Mouse (Mus musculus) lung, postnatal 0 days (tissue): ENCODE results near the gene Camk1d. TPM values are rescaled to one million over a fixed set of nuclear protein-coding genes. Genes with fewer than 3 reads are reported as not detected.
"Not testable (repeated sequence)": the region's sequence is repeated elsewhere in the genome, so short reads cannot be mapped to it uniquely, and the experiment has no call there.

Experiments
- ATAC-seq: fragments of 200-750 bp; cut with Nextera tagmentation; 2 replicates; pipeline ENCODE4 v1.8.0; 2017; ENCODE audit warnings: moderate library complexity
- DNase-seq: peaks from one replicate; pipeline ENCODE4 v3.0.0-alpha.2; 2016; ENCODE audit warnings: low spot score
- H3K27ac ChIP-seq: fragments of 300-500 bp; sonication (generic); 2 replicates; pipeline ENCODE4 v1.5.1; 2014; ENCODE audit warnings: antibody characterized with exemption, mild to moderate bottlenecking, low read length, mixed read lengths
- H3K27me3 ChIP-seq: fragments of 300-500 bp; sonication (generic); replicated peaks from 2 replicates; pipeline ENCODE4 v1.6.1; 2014; ENCODE audit warnings: low read length, mixed read lengths; ENCODE audit not compliant: insufficient read depth
- H3K36me3 ChIP-seq: fragments of 300-500 bp; sonication (generic); 2 replicates; pipeline ENCODE4 v1.6.1; 2014; ENCODE audit warnings: low read length, mixed read lengths; ENCODE audit not compliant: insufficient read depth
- H3K4me1 ChIP-seq: fragments of 300-500 bp; sonication (generic); 2 replicates; pipeline ENCODE4 v1.6.1; 2014; ENCODE audit warnings: antibody characterized with exemption, low read depth, low read length, mixed read lengths; ENCODE audit not compliant: insufficient read depth
- H3K4me2 ChIP-seq: fragments of 300-500 bp; sonication (generic); replicated peaks from 2 replicates; pipeline ENCODE4 v1.6.1; 2014; ENCODE audit warnings: low read depth, mild to moderate bottlenecking, low read length, moderate library complexity, mixed read lengths
- H3K4me3 ChIP-seq: fragments of 300-500 bp; sonication (generic); 2 replicates; pipeline ENCODE4 v1.5.1; 2014; ENCODE audit warnings: low read depth, low read length
- H3K9ac ChIP-seq: fragments of 300-500 bp; sonication (generic); replicated peaks from 2 replicates; pipeline ENCODE4 v1.6.1; 2014; ENCODE audit warnings: low read depth, mild to moderate bottlenecking
- H3K9me3 ChIP-seq: fragments of 300-500 bp; sonication (generic); 2 replicates; pipeline ENCODE4 v1.6.1; 2016; ENCODE audit warnings: low read length, mixed read lengths
- CTCF ChIP-seq: IDR thresholded peaks from 2 replicates; pipeline ENCODE4 v1.5.1; 2016; ENCODE audit warnings: antibody characterized with exemption, mild to moderate bottlenecking
- EP300 ChIP-seq: IDR thresholded peaks from 2 replicates; pipeline ENCODE4 v1.6.1; 2016; ENCODE audit warnings: antibody characterized with exemption, mild to moderate bottlenecking, control low read depth
- WGBS: fragments of 180-500 bp; shearing (Covaris S2); extraction: QIAGEN DNeasy Blood & Tissue Kit; methylation state at CpG from one replicate; pipeline ENCODE4 v1.1.7; 2014; 5-methylcytosine and 5-hydroxymethylcytosine counted together
- polyA plus RNA-seq: library from polyadenylated mRNA; unstranded; fragments of >200 nt; fragmentation: Nextera tagmentation; extraction: Ambion mirVana; gene quantifications from 2 replicates; pipeline ENCODE4 v1.2.1, GENCODE M21; 2015

Gene Camk1d
- polyA plus RNA-seq, 1 experiment from 2014 or later, result 2.2 TPM

DNA sequence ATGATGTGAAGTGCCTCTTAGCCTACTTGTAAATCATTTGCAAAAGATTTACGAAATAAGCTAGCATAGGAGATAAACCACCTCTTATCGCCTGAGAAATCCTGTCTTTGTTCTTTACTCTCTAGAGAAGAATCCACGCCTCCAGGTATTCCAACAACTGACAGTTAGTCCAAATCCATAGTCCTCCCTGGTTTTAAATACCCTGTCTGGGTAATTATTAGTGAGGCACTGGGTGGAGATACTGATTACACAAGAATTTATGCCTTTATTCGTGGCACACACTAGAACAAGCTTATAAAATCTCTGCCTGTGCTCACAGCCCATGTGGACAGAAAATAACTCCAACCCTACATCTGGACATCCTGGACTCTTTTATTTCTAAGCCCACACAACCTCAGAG lies 150.6 kb downstream of the Camk1d start:
- Histone ChIP-seq H3K9ac (no peak overlapping the region), H3K4me1 (no peaks in the 10 kb centered on the region), H3K4me2 (no peak overlapping the region), H3K9me3 (no peaks in the 10 kb centered on the region), H3K36me3 (no peaks in the 10 kb centered on the region), H3K27ac (no peak overlapping the region), H3K27me3 (no peaks in the 10 kb centered on the region), H3K4me3 (no peak overlapping the region)
- WGBS, result 75% methylated on average over 4 of the region's 4 CpGs
- no peak for TF ChIP-seq EP300
- TF ChIP-seq CTCF, result no peak
- DNase-seq (no peak), ATAC-seq (no peak)

DNA sequence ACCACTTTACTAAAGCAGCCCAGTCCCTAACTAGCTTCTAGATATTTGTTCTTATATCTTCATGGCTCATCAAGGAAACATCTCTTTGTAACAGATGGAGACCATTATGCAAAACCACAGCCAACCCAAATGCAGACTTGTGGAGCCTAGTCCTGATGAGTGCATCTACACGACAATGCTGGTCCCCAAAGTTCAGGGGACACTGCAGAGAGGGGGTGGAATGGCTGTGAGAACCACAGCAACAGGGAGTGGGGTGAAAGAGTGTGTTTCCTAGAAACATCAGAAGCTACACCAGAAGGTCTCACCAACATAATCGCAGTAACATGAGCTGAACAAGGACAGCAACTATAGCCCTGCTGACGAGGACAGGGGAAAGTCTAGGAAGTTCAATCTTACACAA lies 152.9 kb downstream of the Camk1d start:
- Histone ChIP-seq H3K27me3 (no peaks in the 10 kb centered on the region), H3K4me3 (no peak overlapping the region), H3K36me3 (no peaks in the 10 kb centered on the region), H3K27ac (no peak overlapping the region), H3K9me3 (no peaks in the 10 kb centered on the region), H3K4me1 (no peaks in the 10 kb centered on the region), H3K4me2 (no peak overlapping the region), H3K9ac (no peak overlapping the region)
- TF ChIP-seq EP300, result no peak
- TF ChIP-seq CTCF, result no peak
- 83% methylated on average over 3 of the region's 3 CpGs for whole genome bisulfite sequencing
- no peak for ATAC-seq
- DNase-seq, result no peak

DNA sequence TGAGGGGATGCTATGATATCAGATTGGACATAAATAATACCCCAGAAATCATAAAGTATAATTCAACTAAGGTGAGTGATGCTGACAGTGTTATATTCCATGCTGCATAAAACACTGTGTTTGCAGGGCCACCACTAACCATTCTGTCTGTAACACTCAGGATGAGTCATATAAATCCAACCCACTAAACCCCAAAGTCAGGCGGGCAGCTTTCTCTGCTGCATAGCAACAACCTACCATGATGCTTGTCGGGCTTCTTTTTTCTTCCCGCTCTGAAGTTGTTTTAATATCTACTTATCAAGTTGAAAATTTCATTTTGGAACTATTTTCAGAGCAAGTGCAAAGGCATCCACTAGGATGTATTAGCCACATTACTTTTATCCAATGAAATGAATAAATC lies 161.1 kb downstream of the Camk1d start:
- H3K9ac ChIP-seq, result no peak overlapping the region
- WGBS, result 96% methylated on average over 3 of the region's 3 CpGs
- no peak overlapping the region for H3K4me2 ChIP-seq
- TF ChIP-seq CTCF (no peak), EP300 (no peak)
- no peaks in the 10 kb centered on the region for H3K27me3 ChIP-seq
- H3K4me3 ChIP-seq, result no peak overlapping the region
- DNase-seq (no peak), ATAC-seq (no peak)
- H3K4me1 ChIP-seq, result no peaks in the 10 kb centered on the region
- no peaks in the 10 kb centered on the region for H3K9me3 ChIP-seq
- no peak overlapping the region for H3K27ac ChIP-seq
- H3K36me3 ChIP-seq, result no peaks in the 10 kb centered on the region

DNA sequence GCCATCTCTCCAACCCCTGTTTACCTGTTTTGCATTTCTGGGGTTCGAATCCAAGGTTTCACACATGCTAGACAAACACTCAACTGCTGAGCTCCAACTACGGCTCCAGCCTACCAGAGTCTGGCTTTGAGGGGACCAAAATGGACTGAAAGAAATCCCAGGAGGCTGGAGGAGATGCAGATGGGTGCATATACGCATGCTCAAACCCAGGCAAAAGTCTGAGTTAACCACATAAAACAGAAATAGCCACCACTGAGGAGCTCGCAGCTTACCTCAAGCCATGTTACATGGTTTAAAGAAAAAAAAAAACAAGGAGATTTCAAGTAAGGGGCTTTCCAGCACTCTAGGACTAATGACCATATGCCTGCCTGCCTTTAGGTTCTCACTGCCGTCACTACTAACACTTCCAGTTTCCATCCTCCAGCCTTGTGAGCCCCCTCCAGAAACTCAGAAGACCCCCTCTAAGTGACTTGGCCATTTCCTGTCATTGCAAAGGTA lies 162.5 kb downstream of the Camk1d start:
- no peaks in the 10 kb centered on the region for H3K27me3 ChIP-seq
- no peaks in the 10 kb centered on the region for H3K36me3 ChIP-seq
- no peaks in the 10 kb centered on the region for H3K9me3 ChIP-seq
- no peak overlapping the region for H3K4me2 ChIP-seq
- DNase-seq (no peak), ATAC-seq (no peak)
- WGBS, result 83% methylated on average over 5 of the region's 5 CpGs
- no peaks in the 10 kb centered on the region for H3K4me1 ChIP-seq
- TF ChIP-seq EP300 (no peak), CTCF (no peak)
- no peak overlapping the region for H3K4me3 ChIP-seq
- no peak overlapping the region for H3K9ac ChIP-seq
- no peak overlapping the region for H3K27ac ChIP-seq

GRCm38 (mm10) chr2:5549334-5549733 lies 165.0 kb downstream of the Camk1d start:
- no peak for ATAC-seq
- no peak for TF ChIP-seq CTCF
- TF ChIP-seq EP300, result no peak
- H3K4me3 ChIP-seq, result no peak overlapping the region
- no peak overlapping the region for H3K9ac ChIP-seq
- no peaks in the 10 kb centered on the region for H3K4me1 ChIP-seq
- H3K9me3 ChIP-seq, result no peaks in the 10 kb centered on the region
- H3K36me3 ChIP-seq, result no peaks in the 10 kb centered on the region
- H3K27me3 ChIP-seq, result no peaks in the 10 kb centered on the region
- no peak overlapping the region for H3K4me2 ChIP-seq
- WGBS, result 83% methylated on average over 2 of the region's 2 CpGs
- no peak for DNase-seq
- H3K27ac ChIP-seq, result no peak overlapping the region

- WGBS, result 85% methylated on average over 4 of the region's 4 CpGs
- ATAC-seq, result no peak
These were observed 165.4 kb downstream of the Camk1d start for GRCm38 (mm10) chr2:5548872-5549271.

GRCm38 (mm10) chr2:5540870-5541269 lies 173.4 kb downstream of the Camk1d start:
- no peaks in the 10 kb centered on the region for H3K9me3 ChIP-seq
- 75% methylated on average over 3 of the region's 3 CpGs for WGBS
- DNase-seq (no peak), ATAC-seq (no peak)
- TF ChIP-seq CTCF, result no peak
- H3K4me3 ChIP-seq, result no peak overlapping the region
- no peaks in the 10 kb centered on the region for H3K27me3 ChIP-seq
- H3K36me3 ChIP-seq, result no peaks in the 10 kb centered on the region
- no peaks in the 10 kb centered on the region for H3K4me1 ChIP-seq
- H3K9ac ChIP-seq, result no peak overlapping the region
- no peak overlapping the region for H3K27ac ChIP-seq
- no peak overlapping the region for H3K4me2 ChIP-seq

More at GRCm38 (mm10) chr2:5548872-5549271, 165.4 kb downstream of the Camk1d start:
- DNase-seq, result no peak
- H3K4me3 ChIP-seq, result no peak overlapping the region
- no peak overlapping the region for H3K4me2 ChIP-seq
- no peaks in the 10 kb centered on the region for H3K27me3 ChIP-seq
- no peaks in the 10 kb centered on the region for H3K9me3 ChIP-seq
- H3K27ac ChIP-seq, result no peak overlapping the region
- H3K9ac ChIP-seq, result no peak overlapping the region
- H3K4me1 ChIP-seq, result no peaks in the 10 kb centered on the region
- no peak for TF ChIP-seq CTCF
- TF ChIP-seq EP300, result no peak
- H3K36me3 ChIP-seq, result no peaks in the 10 kb centered on the region

DNA sequence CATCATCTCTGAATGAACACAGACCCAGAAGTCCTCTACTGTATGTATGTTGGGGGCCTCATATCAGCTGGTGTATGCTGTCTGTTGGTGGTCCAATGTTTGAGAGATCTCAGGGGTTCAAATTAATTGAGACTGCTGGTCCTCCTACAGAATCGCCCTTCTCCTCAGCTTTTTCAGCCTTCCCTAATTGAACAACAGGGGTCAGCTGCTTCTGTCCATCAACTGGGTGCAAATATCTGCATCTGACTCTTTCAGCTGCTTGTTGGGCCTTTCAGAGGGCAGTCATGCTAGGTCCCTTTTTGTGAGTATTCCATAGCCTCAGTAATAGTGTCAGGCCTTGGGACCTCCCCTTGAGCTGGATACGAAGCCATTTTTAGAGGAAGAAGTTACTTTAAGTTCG lies 174.4 kb downstream of the Camk1d start:
- ATAC-seq, H3K4me1 ChIP-seq, DNase-seq, H3K27ac ChIP-seq, H3K36me3 ChIP-seq, H3K4me3 ChIP-seq, H3K4me2 ChIP-seq, H3K27me3 ChIP-seq, H3K9ac ChIP-seq, H3K9me3 ChIP-seq: not testable (repeated sequence)
- 68% methylated on average over 3 of the region's 3 CpGs for WGBS
